Mouse (Mus musculus) macrophage (primary cell): ENCODE results near the gene 9330182L06Rik. TPM values are rescaled to one million over a fixed set of nuclear protein-coding genes. Genes with fewer than 3 reads are reported as not detected.

Experiments
- polyA plus RNA-seq: library from polyadenylated mRNA; stranded (reverse); fragments of 250-400 nt; gene quantifications from 3 replicates; pipeline ENCODE4 v1.2.4, GENCODE M21; 2018; ENCODE audit warnings: inconsistent platforms

Gene 9330182L06Rik
- polyA plus RNA-seq, 1 experiment from 2014 or later, result 0.40 TPM

Other genes starting within 250 kb of the 9330182L06Rik start
- 31.1 to 44.4 TPM (median 36.5 TPM) in 3 replicates for gene Tmem243, start 165.4 kb upstream of the 9330182L06Rik start, polyA plus RNA-seq
- gene Dmtf1, start 104.3 kb upstream of the 9330182L06Rik start, polyA plus RNA-seq, result 14.0 to 20.3 TPM (median 17.0 TPM) in 3 replicates